Mouse (Mus musculus) C2C12 (cell line): ENCODE results near the gene Chn2.

ENCODE experiments used
- CTCF ChIP-seq: IDR thresholded peaks from one replicate; pipeline ENCODE4 v1.5.1; 2011; ENCODE audit not compliant: control insufficient read depth, insufficient read depth, insufficient read length
- FOSL1 ChIP-seq: IDR thresholded peaks from one replicate; pipeline ENCODE4 v1.8.0; 2011; ENCODE audit warnings: mild to moderate bottlenecking, low read length; ENCODE audit not compliant: poor library complexity, insufficient read depth, severe bottlenecking
- MYOD1 ChIP-seq: IDR thresholded peaks from one replicate; pipeline ENCODE4 v1.6.1; 2011; ENCODE audit warnings: low read depth; ENCODE audit not compliant: control insufficient read depth, insufficient read length
- MYOG ChIP-seq: IDR thresholded peaks from one replicate; pipeline ENCODE4 v1.6.1; 2011; ENCODE audit not compliant: control insufficient read depth, insufficient read length; ENCODE audit errors: extremely low read depth
- USF1 ChIP-seq: IDR thresholded peaks from one replicate; pipeline ENCODE4 v1.6.1; 2011; ENCODE audit warnings: low read depth, mild to moderate bottlenecking, control low read depth, moderate library complexity

GRCm38 (mm10) chr6:54099659-54100058 lies 60.3 kb downstream of the Chn2 start:
- TF ChIP-seq CTCF (no peak), MYOG (no peak), FOSL1 (no peak), MYOD1 (no peak), USF1 (no peak)
